Mouse (Mus musculus) telencephalon, adult 2 months (tissue): ENCODE data around the gene Gm18596.
"Not testable (repeated sequence)": the region's sequence is repeated elsewhere in the genome, so short reads cannot be mapped to it uniquely, and the experiment has no call there.

Source experiments
- DNase-seq: peaks from one replicate; pipeline ENCODE4 v3.0.0-alpha.2; 2011; ENCODE audit warnings: low read depth, low spot score

The Gm18596 gene

DNA sequence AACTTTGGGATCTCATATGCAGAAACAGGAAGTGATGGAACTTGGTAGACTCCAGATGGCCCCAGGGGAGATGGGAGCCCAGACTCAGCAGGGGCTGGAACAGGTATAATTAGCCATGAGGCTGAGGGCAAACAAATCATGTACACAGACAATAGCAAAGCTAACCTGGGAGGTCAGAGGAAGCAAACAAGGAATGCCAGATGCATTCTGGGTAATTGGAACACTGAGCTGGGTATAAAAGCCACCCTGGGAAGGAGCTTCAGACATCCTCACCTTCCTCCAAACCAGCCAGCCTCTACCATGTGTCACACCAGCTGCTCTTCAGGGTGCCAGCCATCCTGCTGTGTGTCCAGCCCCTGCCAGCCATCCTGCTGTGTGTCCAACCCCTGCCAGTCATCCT is 31.3 kb downstream of the Gm18596 start, which contains the start of gene Gm10024:
Gm10024 (plus strand) TSS at position 301 of the 400 bp plus-strand sequence.
- not testable (repeated sequence) for DNase-seq

DNA sequence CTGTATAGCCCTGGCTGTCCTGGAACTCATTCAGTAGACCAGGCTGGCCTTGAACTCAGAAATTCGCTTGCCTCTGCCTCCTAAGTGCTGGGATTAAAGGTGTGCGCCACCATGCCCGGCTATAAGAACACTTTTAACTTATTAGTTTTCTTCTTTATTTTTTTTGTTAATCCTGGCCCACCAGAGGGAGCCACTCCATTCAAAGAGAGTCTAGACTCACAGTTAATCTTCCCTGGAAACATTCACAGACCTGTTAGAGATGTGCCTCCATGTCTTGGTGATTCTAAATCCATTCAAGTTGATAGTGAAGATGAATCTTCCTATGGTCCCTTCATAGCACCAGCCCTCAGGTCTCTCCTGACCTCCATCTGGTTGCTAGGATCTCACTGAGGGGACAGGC is 32.6 kb downstream of the Gm18596 start:
- no peak for DNase-seq

DNA sequence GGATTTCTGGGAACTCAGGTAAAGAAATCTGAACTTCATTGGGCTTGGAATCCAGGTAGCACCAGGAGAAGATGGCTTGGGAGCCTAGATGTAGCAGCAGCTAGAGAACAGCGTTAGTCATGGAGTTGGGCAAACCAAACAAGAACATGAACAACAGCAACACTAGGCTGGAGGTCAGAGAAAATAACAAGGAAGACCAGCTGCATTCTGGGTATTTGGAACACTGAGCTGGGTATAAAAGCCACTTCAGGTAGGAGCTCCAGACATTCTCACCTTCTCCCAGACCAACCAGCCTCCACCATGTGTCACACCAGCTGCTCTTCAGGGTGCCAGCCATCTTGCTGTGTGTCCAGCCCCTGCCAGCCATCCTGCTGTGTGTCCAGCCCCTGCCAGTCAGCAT is 36.1 kb downstream of the Gm18596 start, which contains the start of gene Gm10272:
Gm10272 (plus strand) TSS at position 301 of the 400 bp plus-strand sequence.
- no peak for DNase-seq

DNA sequence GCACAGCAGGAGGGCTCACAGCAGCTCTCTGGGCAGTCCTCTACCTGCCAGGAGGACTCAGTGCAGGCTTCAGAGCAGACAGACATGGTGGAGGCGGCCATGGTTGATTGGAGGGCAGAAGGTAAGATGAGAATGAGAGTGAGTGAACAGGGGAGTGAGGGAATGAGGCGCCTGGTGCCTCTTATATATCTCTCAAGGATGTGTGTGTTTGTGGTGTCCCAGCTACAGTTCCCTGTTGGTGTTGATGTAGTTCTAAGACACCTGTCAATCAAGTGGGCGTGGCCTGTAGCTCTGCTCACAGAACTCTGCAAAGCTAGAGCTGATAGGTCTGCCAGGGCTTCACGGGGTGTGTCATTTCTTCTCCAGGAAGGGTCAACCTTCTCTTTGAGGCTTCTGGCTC is 45.3 kb downstream of the Gm18596 start, which contains the start of gene Gm9508:
Gm9508 (minus strand) TSS at position 101 of the 400 bp plus-strand sequence.
- DNase-seq, result no peak
